Mouse (Mus musculus) kidney, adult 2 months (tissue): ENCODE data around the gene Gm21974. TPM values are rescaled to one million over a fixed set of nuclear protein-coding genes. Genes with fewer than 3 reads are reported as not detected.
"Not testable (repeated sequence)": the region's sequence is repeated elsewhere in the genome, so short reads cannot be mapped to it uniquely, and the experiment has no call there.

Source experiments
- DNase-seq: peaks from one replicate; pipeline ENCODE4 v3.0.0; 2021
- H3K27ac ChIP-seq: fragments of 200-500 bp; 2 replicates; pipeline ENCODE4 v1.5.1; 2012; ENCODE audit warnings: low read depth, low read length, control low read depth, inconsistent platforms; ENCODE audit not compliant: insufficient read depth
- H3K27me3 ChIP-seq: fragments of 200-500 bp; replicated peaks from 2 replicates; pipeline ENCODE4 v1.6.1; 2012; ENCODE audit warnings: mild to moderate bottlenecking, moderate library complexity, low read length, inconsistent platforms; ENCODE audit not compliant: control insufficient read depth, insufficient read depth
- H3K36me3 ChIP-seq: fragments of 200-500 bp; 2 replicates; pipeline ENCODE4 v1.6.1; 2012; ENCODE audit warnings: mild to moderate bottlenecking, moderate library complexity, low read length, inconsistent platforms; ENCODE audit not compliant: control insufficient read depth, insufficient read depth
- H3K4me1 ChIP-seq: fragments of 200-500 bp; 2 replicates; pipeline ENCODE4 v1.6.1; 2011; ENCODE audit warnings: low read length; ENCODE audit not compliant: control insufficient read depth, insufficient read depth
- H3K4me3 ChIP-seq: fragments of 200-500 bp; 2 replicates; pipeline ENCODE4 v1.5.1; 2011; ENCODE audit warnings: mild to moderate bottlenecking, low read depth, low read length, control low read depth; ENCODE audit not compliant: insufficient read depth
- CTCF ChIP-seq: fragments of 200-500 bp; conservative IDR thresholded peaks from 2 replicates; pipeline ENCODE4 v1.5.1; 2011; ENCODE audit warnings: low read depth, mild to moderate bottlenecking, control low read depth, low read length, moderate library complexity, mixed read lengths; ENCODE audit not compliant: insufficient read depth, insufficient read length
- POLR2A ChIP-seq: fragments of 200-500 bp; IDR thresholded peaks from one replicate; pipeline ENCODE4 v1.6.1; 2011; ENCODE audit warnings: low read depth, low read length, control low read depth
- WGBS: fragments of 180-500 bp; shearing (Covaris S2); methylation state at CpG from one replicate; pipeline ENCODE4 v1.1.7; 2018; 5-methylcytosine and 5-hydroxymethylcytosine counted together
- polyA plus RNA-seq: library from polyadenylated mRNA; depleted of rRNA; stranded (reverse); fragments of >200 nt; gene quantifications from 2 replicates; pipeline ENCODE4 v1.2.3, GENCODE M21; 2012; rRNA removed

Gm21974 gene
- not detected in 2 replicates for polyA plus RNA-seq

DNA sequence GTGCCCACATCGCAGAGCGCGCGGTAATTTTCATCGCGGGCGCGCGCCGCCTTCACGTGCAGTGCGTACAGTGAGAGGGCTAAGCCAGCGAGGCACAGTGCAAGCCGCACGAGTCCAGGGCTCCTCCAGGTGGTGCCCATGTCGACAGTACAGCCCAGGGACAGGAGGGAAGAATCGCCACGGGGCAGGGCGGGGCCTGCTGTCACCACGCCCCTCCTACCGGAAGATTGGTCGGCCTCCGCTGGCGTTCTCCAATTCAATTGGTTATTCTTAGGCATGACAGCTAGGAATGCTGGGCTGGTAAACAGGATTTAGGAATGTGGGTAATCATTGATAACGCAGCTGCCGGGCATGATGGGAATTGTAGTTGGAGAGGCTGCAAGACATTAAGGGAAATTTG, at the start of gene Gm21974, which contains the start of gene Vkorc1:
Gm21974 (minus strand) TSS at position 13 of the 400 bp plus-strand sequence.
Vkorc1 (minus strand) TSS at position 176 of the 400 bp plus-strand sequence.
- WGBS: 1% methylated on average over 26 of the region's 26 CpGs
- TF ChIP-seq POLR2A (peak; percentile 49), CTCF (peak; percentile 48; the same call in 1 of the 2 replicates)

DNA sequence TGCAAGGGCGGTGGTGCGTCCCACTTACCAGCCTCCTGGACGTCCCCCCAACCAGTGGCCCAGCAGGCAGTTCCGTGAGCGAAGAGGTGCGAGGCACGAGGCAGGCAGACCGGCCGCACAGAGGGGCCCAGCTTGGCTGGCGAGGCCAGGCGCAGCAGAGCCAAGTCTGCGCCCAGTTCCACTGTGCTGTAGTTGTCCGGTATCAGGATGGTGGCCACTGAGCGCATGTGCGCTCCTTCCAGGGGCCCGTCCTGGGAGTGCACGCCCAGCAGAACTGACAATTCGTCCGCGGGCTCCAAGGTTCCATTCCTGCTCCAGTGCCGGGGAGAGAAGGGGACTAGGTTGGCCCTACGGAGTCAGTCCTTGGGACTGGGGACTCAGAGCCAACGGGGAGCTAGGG, 49.4 kb upstream of the Gm21974 start:
- H3K36me3 ChIP-seq: no peaks in the 10 kb centered on the region
- 18% methylated on average over 23 of the region's 23 CpGs for WGBS
- TF ChIP-seq POLR2A: no peak
- no peak for TF ChIP-seq CTCF
- no peak for DNase-seq
- H3K4me3 ChIP-seq: no peak overlapping the region
- no peaks in the 10 kb centered on the region for H3K27me3 ChIP-seq
- no peak overlapping the region for H3K27ac ChIP-seq
- H3K4me1 ChIP-seq: no peaks in the 10 kb centered on the region

More for the DNA sequence above, at the start of gene Gm21974, which contains the start of gene Vkorc1:
- Histone ChIP-seq H3K4me1 (no peaks in the 10 kb centered on the region; the same call in 1 of the 2 replicates), H3K27me3 (no peaks in the 10 kb centered on the region), H3K36me3 (no peaks in the 10 kb centered on the region), H3K27ac (peak within 1 kb of the TSS; percentile 57), H3K4me3 (peak within 1 kb of the TSS; percentile 79)
- peak; percentile 99 for DNase-seq

DNA sequence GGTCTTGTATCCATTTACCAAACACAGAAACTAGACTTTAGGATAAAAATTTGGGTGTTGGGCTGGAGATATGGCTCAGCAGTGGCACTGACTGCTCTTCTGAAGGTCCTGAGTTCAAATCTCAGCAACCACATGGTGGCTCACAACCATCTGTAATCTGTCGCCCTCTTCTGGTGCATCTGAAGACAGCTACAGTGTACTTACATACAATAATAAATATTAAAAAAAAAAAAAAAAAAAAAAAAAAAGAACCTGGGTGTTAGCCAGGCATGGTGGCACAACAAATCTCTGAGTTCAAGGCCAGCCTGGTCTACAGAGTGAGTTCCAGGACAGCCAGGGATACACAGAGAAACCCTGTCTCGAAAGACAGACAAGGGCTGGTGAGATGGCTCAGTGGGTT, 46.8 kb upstream of the Gm21974 start:
- H3K36me3 ChIP-seq, H3K27ac ChIP-seq, H3K4me1 ChIP-seq, H3K27me3 ChIP-seq, H3K4me3 ChIP-seq, DNase-seq: not testable (repeated sequence)
- WGBS: 46% methylated on average over 2 of the region's 2 CpGs

DNA sequence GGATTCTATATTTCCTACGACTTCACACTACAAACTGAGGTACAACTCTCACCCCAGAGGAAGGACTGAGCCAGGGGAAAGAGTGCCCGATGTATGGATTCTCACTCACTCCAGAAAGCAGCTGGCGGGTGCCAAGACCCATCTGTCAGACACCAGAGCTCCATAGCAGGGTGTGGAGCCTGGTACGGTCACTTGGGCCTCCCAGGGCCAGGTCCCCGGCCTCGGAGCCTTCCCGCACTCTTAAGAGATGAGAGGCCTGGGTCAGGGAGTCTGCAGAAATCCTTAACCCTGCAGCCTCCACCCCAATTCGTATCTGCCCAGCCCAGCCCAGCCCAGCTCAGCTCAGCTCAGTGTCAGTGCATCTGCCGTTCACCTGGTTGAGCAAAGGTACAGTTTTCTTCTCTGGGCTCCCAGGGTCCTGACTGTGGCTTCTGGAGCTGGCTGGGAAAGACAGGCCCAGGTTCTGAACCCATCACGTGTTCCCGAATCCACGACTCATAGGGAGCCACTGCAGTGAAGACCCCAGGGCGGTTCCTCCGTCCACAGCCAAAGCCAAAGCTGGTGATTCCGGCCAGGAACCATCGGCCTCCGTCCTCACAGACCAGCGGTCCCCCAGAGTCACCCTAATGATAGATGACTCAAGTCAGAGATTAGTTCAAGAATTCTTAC, 41.1 kb upstream of the Gm21974 start:
- Histone ChIP-seq H3K27me3 (no peaks in the 10 kb centered on the region), H3K36me3 (no peaks in the 10 kb centered on the region), H3K4me1 (peaks cover 33% of the 10 kb centered on the region), H3K27ac (no peak overlapping the region), H3K4me3 (peak overlapping the region; percentile 75)
- DNase-seq: no peak
- 65% methylated on average over 18 of the region's 18 CpGs for WGBS
- TF ChIP-seq CTCF (no peak), POLR2A (no peak)

DNA sequence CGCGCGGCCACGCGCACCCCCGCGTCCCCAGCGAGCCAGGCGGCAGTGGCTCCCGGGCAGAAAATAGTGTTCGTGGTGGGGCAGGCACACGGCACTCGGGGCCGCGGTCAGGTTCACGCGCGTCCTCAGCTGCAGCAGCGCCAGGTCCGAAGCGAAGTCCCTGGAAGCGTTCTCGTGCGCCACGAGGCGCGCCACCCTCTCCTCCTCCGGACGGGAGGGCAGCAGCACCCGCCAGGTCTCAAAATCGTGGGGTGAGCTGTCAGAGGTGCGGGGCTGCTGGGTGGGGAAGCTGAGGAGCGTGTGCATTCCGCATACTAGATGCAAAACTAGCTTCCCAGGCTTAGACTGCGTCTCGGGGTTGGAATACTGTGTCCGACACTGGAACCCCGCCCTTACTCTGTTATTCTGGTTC, 40.5 kb upstream of the Gm21974 start:
- no peaks in the 10 kb centered on the region for H3K27me3 ChIP-seq
- H3K4me3 ChIP-seq: peak overlapping the region; percentile 75
- H3K36me3 ChIP-seq: no peaks in the 10 kb centered on the region
- no peak for DNase-seq
- under 1% methylated on average over 38 of the region's 38 CpGs for WGBS
- peak overlapping the region; percentile 6; the same call in 1 of the 2 replicates for H3K27ac ChIP-seq
- peaks cover 36% of the 10 kb centered on the region for H3K4me1 ChIP-seq
- TF ChIP-seq POLR2A (no peak), CTCF (no peak)

DNA sequence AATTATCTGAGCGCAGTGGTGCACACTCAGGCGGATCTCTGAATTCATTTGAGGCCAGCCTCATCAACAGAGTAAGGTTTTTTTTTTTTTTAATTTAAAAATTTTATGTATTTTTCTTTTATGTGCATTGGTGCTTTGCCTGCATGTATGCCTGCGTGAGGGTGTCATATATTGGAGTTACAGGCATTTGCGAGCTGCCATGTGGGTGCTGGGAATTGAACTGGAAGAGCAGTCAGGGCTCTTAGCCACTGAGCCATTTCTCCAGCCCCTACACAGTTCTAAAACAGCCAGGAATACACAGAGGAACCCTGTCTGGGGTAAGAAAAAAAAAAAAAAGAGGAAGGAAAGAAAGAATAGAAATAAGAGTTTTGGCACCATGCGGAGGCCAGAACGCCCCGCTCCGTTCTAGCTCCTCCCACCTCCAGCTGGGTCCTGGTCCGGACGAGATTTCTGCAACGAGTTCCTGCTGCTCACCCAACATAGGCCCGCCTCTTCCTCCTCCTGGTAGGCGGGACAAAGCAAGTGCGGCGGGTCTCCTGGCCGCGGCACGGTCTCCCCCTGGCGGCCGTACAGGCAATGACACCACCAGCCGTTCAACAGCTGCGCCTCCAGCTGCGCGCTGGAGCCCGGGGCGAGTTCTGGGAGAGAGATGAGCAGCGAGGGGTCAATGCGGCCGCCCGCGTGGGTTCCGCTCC, 39.9 kb upstream of the Gm21974 start:
- Histone ChIP-seq H3K36me3 (no peaks in the 10 kb centered on the region), H3K4me1 (peaks cover 41% of the 10 kb centered on the region), H3K27ac (0 out of 2 replicates have a peak overlapping the region, but pooled peaks have one; percentile 6), H3K27me3 (no peaks in the 10 kb centered on the region), H3K4me3 (peak overlapping the region; percentile 75)
- TF ChIP-seq POLR2A: peak; percentile 20
- peak; percentile 89 for TF ChIP-seq CTCF
- DNase-seq: peak; percentile 98
- 6% methylated on average over 32 of the region's 32 CpGs for WGBS

DNA sequence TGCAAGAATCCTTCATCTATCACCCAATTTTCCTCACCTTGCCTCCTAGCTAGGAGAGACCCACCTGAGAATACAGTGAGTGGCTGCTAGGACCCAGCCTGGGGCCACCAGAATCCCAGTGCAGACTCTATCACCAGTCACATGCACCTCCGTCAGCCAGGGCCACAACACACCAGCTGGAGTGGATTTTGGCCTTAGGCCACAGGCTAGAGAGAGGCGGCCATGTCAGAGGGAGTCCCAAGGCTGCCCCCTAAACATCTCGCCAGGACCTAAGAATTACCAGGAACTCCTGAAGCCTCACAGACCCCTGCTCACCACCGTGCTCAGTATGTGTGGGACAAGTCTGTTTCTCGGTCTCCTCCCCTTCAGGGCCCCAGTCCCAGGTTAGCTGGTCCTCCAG, 38.8 kb upstream of the Gm21974 start:
- H3K27ac ChIP-seq: no peak overlapping the region
- no peaks in the 10 kb centered on the region for H3K36me3 ChIP-seq
- 77% methylated on average over 5 of the region's 5 CpGs for WGBS
- H3K27me3 ChIP-seq: no peaks in the 10 kb centered on the region
- no peak for DNase-seq
- TF ChIP-seq POLR2A (no peak), CTCF (no peak)
- peaks cover 42% of the 10 kb centered on the region for H3K4me1 ChIP-seq
- H3K4me3 ChIP-seq: no peak overlapping the region
